In genomic region chr7:101465392-101465791, GRCm38 (mm10) we compare ENCODE assay signal across 8 mouse cellular contexts. TPM values are rescaled to one million over a fixed set of nuclear protein-coding genes. Genes with fewer than 3 reads are reported as not detected.
DNase-seq lines count a peak whose midpoint lies in the region; ATAC-seq and TF ChIP-seq lines count a peak whose summit lies in the region.

No protein-coding gene starts in this region.

- no peaks in the 10 kb centered on the region for H3K27me3 ChIP-seq in liver, embryonic 16.5 days (ENCODE audit: control insufficient read depth, insufficient read depth, low read depth, low read length)

- TF ChIP-seq CTCF in left cerebral cortex, adult 2 months (IDR thresholded peaks at IDR 0.05), result no peak

- H3K27ac ChIP-seq in left cerebral cortex, adult 2 months, result peak overlapping the region; percentile 62
- H3K27ac ChIP-seq in liver, embryonic 16.5 days (ENCODE audit: low read length), result no peak overlapping the region; the same call in 1 of the 2 replicates

- H3K36me3 ChIP-seq in liver, embryonic 16.5 days (ENCODE audit: control insufficient read depth, insufficient read depth), result no peaks in the 10 kb centered on the region

- H3K4me2 ChIP-seq in liver, embryonic 16.5 days (ENCODE audit: low read depth, low read length), result no peak overlapping the region

- no peak for DNase-seq in left cerebral cortex, adult 2 months (ENCODE audit: extremely low spot score in 1 of 2, low spot score in 2 of 2)
- no peak for DNase-seq in left cerebral cortex, adult 11 months (ENCODE audit: low spot score)
- peak; percentile 79 for DNase-seq in heart, adult 8-10 months (ENCODE audit: low spot score)
- peak; percentile 82 for DNase-seq in kidney, adult 11 months
- no peak for DNase-seq in frontal cortex, postnatal 25 days (ENCODE audit: low spot score in 2 of 2)
- DNase-seq in cerebellum, adult 9-10 months, result no peak
- DNase-seq in cerebellum, adult 11 months, result no peak

- peak; percentile 60 for ATAC-seq in liver, embryonic 16.5 days (ENCODE audit: low read depth)

- no peak overlapping the region for H3K9ac ChIP-seq in liver, embryonic 16.5 days (ENCODE audit: low read depth, low read length)

- peaks cover 6% of the 10 kb centered on the region for H3K4me1 ChIP-seq in liver, embryonic 16.5 days (ENCODE audit: control insufficient read depth, low read depth, low read length)

- H3K9me3 ChIP-seq in liver, embryonic 16.5 days (replicated peaks; ENCODE audit: control insufficient read depth, low read length), result no peaks in the 10 kb centered on the region

- WGBS in liver, embryonic 16.5 days (ENCODE audit: insufficient replicate concordance), result 14% methylated on average over 14 of the region's 14 CpGs

- intact Hi-C loops in left cerebral cortex, adult 2 months (cut with DNase I), result no loop called here

- H3K4me3 ChIP-seq in left cerebral cortex, adult 2 months, result no peak overlapping the region
- no peak overlapping the region for H3K4me3 ChIP-seq in liver, embryonic 16.5 days (ENCODE audit: low read depth, low read length)

RNA-seq across cellular contexts. Expression of gene Pde2a, which starts 43.9 kb away (rescaled TPM):
- total RNA-seq in left cerebral cortex, adult 2 months (2021), result 100 to 1,000 TPM; 372 to 375 TPM
- total RNA-seq in heart, adult 8-10 months (2022), result 10 to 100 TPM; 46.1 to 58.6 (median 52.8) TPM
- polyA plus RNA-seq in liver, embryonic 16.5 days (2015; fragmentation: Nextera tagmentation; extraction: Ambion mirVana), result 14.3 and 14.6 TPM in 2 replicates

RNA-seq across cellular contexts. Expression of gene Gm45837, which starts 54.7 kb away (rescaled TPM):
- 1 to 10 TPM; 1.6 to 3.4 TPM for total RNA-seq in left cerebral cortex, adult 2 months (2021)
- total RNA-seq in heart, adult 8-10 months (2022), result 1 to 10 TPM in 2 of 4 experiments, not detected in 2; 3.7 to 4.3 TPM
- 4.0 TPM in 1 of 2 replicates, not detected in the other for polyA plus RNA-seq in liver, embryonic 16.5 days (2015; fragmentation: Nextera tagmentation; extraction: Ambion mirVana)

Comparison
In these comparisons a context has a peak if more than half of its experiments do, and no peak if none do; other contexts are left out.
1. DNase-seq: peak in heart, adult 8-10 months (single experiment) and kidney, adult 11 months (single experiment); none in left cerebral cortex, adult 2 months (0 of 2), left cerebral cortex, adult 11 months (single experiment), frontal cortex, postnatal 25 days (0 of 2), cerebellum, adult 9-10 months (single experiment) and cerebellum, adult 11 months (single experiment).
2. RNA of gene Pde2a, which starts 43.9 kb away (total RNA-seq): 372 to 375 TPM in left cerebral cortex, adult 2 months; 46.1 to 58.6 TPM in heart, adult 8-10 months; every median in the first group is over 4 times any median in the second.